Mouse (Mus musculus): Measurements from ENCODE around the gene Ntpcr. TPM values are rescaled to one million over a fixed set of nuclear protein-coding genes. Genes with fewer than 3 reads are reported as not detected.

Ntpcr gene
- polyA plus RNA-seq, 1 experiment from 2014 or later, result 23.2 TPM

DNA sequence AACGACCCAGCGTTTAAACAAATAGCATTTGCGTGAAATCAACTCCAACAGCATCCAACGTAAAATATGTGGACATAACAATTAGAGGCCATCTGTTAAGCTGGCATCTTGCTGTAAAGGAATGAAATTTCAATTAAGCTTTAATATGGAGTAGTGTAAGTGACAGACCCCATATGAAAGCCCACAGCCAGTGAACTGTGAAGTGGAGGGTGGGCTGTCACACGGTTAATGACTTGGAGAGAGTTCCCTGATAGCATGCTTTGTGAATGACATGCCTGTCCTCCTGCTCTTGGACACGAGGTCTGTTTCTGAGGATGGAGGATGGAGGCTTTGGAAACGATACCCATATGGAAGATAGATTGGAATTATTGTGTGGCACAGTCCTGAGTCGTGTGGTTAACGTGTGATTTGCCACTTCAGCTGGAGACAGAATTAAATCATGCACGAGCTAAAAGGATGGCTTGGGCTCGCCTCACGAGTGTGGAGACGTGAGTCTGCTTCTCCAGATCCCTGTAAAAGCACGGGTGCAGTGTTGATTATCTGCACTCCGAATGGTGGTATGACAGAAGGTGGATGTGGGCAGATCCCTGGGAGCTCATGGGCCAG lies 26.8 kb upstream of the Ntpcr start:
- 56% methylated on average over 15 of the region's 15 CpGs for WGBS
- H3K27ac ChIP-seq, result no peak overlapping the region

DNA sequence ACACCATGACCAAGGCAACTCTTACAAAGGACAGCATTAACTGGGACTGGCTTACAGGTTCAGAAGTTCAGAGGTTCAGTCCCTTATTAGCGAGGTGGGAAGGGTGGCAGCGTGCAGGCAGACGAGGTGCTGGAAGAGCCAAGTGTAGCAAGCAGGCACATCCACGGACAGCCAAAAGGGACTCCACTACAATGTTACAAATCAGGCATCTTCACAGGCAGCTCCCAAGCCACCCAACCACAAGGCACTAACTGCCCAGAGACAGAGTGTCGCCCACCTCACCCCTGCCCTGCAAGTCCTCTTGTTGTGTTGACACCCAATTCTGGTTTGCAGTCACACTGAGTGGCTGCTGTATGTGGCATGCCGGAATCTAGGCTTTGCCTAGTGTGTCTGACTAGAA lies 25.3 kb upstream of the Ntpcr start:
- no peaks in the 10 kb centered on the region for H3K4me1 ChIP-seq
- no peaks in the 10 kb centered on the region for H3K27me3 ChIP-seq (replicated peaks)
- H3K9ac ChIP-seq, result no peak overlapping the region
- H3K36me3 ChIP-seq, result no peaks in the 10 kb centered on the region
- no peaks in the 10 kb centered on the region for H3K9me3 ChIP-seq
- no peak for ATAC-seq (ENCODE audit: low FRiP score, low read depth)
- WGBS, result 89% methylated on average over 6 of the region's 6 CpGs
- H3K4me2 ChIP-seq (replicated peaks), result no peak overlapping the region
- H3K4me3 ChIP-seq, result no peak overlapping the region
- no peak overlapping the region for H3K27ac ChIP-seq

More for the DNA sequence above, 26.8 kb upstream of the Ntpcr start:
- Histone ChIP-seq H3K27me3 (replicated peaks) (no peaks in the 10 kb centered on the region), H3K4me2 (replicated peaks) (no peak overlapping the region), H3K9me3 (peaks cover 3% of the 10 kb centered on the region; the same call in 1 of the 2 replicates), H3K36me3 (no peaks in the 10 kb centered on the region), H3K4me1 (no peaks in the 10 kb centered on the region), H3K9ac (no peak overlapping the region), H3K4me3 (no peak overlapping the region)
- ATAC-seq (ENCODE audit: low FRiP score, low read depth), result no peak

DNA sequence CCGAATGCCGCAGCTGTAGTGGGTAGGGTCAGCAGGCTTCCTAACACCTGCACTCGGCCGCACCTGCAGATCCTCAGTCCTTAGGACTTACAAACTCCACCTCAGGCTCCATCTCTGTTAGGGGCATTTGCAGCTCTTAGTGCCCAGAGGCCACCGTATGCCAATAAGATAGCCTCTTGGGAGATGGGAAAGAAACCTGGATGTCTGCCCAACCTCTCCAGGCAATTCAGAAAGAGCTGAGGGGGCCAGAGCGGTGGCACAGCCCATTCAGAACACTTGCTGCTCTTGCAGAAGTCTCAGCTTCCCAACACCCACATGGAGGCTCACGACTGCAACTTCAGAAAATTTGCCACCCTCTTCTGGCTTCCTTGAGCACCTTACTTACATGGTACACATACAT lies 23.9 kb upstream of the Ntpcr start:
- H3K9ac ChIP-seq, result no peak overlapping the region
- H3K36me3 ChIP-seq, result no peaks in the 10 kb centered on the region
- H3K27me3 ChIP-seq (replicated peaks), result no peaks in the 10 kb centered on the region
- no peak overlapping the region for H3K4me3 ChIP-seq
- WGBS, result 91% methylated on average over 7 of the region's 7 CpGs
- H3K9me3 ChIP-seq, result no peaks in the 10 kb centered on the region
- no peak overlapping the region for H3K4me2 ChIP-seq (replicated peaks)
- H3K4me1 ChIP-seq, result no peaks in the 10 kb centered on the region
- ATAC-seq (ENCODE audit: low FRiP score, low read depth), result no peak
- no peak overlapping the region for H3K27ac ChIP-seq

DNA sequence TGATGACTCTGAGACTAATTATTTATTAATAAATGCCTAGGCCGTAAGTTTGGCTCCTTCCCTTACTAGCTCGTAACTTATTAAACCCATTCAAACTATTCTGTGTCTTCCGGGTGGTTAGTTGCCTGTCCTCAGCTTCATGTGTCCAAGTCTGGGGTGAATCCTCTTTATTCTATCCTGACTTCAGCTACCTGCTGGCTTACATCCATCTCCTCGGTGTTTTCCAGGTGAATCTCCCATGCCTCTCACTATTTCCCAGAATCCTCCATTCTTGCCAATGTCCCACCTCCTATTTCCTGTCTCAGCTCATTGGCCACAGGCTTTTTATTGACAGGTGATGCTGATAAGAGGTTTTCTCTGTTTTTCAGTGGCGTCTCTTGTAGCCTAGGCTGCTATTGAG lies 20.6 kb upstream of the Ntpcr start:
- H3K4me3 ChIP-seq, result no peak overlapping the region
- no peak overlapping the region for H3K4me2 ChIP-seq (replicated peaks)
- H3K27ac ChIP-seq, result no peak overlapping the region
- no peaks in the 10 kb centered on the region for H3K9me3 ChIP-seq
- no peak for ATAC-seq (ENCODE audit: low FRiP score, low read depth)
- no peaks in the 10 kb centered on the region for H3K36me3 ChIP-seq
- H3K4me1 ChIP-seq, result no peaks in the 10 kb centered on the region
- 91% methylated on average over 5 of the region's 5 CpGs for WGBS
- H3K27me3 ChIP-seq (replicated peaks), result no peaks in the 10 kb centered on the region
- no peak overlapping the region for H3K9ac ChIP-seq

DNA sequence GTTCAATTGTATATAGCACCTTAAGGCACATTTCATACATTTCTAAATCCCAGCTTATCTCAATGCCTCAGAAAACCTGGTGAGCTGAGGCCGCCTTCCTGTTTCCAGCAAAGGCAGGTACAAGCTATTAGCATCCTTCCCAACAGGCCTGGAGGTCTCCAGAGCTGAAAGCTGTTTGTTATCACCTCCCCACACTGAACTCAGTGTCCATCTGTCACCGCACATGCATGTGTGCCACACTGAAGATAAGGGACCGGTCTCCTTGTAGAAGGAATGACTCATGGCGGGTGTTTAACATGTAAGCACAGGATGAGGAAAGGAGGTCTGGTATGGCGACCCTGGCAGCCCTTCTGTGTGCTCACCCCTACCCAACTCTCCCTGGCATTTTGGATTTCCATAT lies 18.2 kb upstream of the Ntpcr start:
- 87% methylated on average over 5 of the region's 5 CpGs for WGBS

DNA sequence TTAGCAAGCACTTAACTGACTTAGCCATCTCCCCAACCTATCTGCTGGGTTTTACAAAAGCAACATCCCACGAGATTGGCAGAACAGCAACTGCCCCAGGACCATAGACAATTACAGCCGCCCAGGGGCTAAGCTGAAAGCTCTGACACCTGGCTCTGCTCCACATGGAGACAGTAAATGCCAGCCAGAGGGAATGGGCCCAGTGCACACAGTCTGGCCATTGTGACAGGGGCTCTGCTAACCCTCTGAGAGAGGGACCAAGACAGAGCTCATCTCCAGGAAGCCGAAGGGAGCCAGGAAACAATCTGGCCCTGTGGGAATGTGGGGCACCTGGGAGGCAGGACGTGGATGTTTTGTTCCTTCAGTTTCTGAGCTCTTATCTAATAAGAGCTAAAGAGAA lies 13.6 kb upstream of the Ntpcr start:
- no peak for ATAC-seq (ENCODE audit: low FRiP score, low read depth)

More for the DNA sequence above, 18.2 kb upstream of the Ntpcr start:
- Histone ChIP-seq H3K9me3 (no peaks in the 10 kb centered on the region), H3K9ac (no peak overlapping the region), H3K27me3 (replicated peaks) (no peaks in the 10 kb centered on the region), H3K4me2 (replicated peaks) (no peak overlapping the region), H3K4me3 (no peak overlapping the region), H3K27ac (no peak overlapping the region), H3K4me1 (0 out of 2 replicates have a peak, but pooled peaks cover 5% of the 10 kb centered on the region), H3K36me3 (no peaks in the 10 kb centered on the region)
- no peak for ATAC-seq (ENCODE audit: low FRiP score, low read depth)

DNA sequence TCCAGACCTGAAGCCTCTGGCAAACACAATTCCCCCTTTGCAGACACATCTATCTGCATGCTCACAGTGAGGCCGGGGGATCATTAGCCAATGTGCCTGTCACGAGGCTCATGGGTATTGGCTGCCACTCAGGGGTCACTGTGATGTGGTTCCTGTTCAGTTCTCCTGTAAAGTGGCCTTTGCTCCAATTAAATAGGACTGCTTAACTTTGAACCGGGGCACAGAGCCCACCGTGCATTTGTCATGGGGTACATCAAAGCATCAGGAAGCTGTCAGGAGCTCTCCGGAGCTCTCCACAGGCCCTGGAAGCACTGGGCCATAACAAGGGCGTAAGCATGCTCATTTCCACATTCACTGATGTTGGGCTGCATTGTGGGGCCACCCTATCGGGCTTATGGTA lies 13.2 kb upstream of the Ntpcr start:
- Histone ChIP-seq H3K4me2 (replicated peaks) (no peak overlapping the region), H3K4me1 (0 out of 2 replicates have a peak, but pooled peaks cover 7% of the 10 kb centered on the region), H3K9ac (no peak overlapping the region), H3K9me3 (no peaks in the 10 kb centered on the region), H3K4me3 (no peak overlapping the region), H3K36me3 (no peaks in the 10 kb centered on the region), H3K27ac (no peak overlapping the region), H3K27me3 (replicated peaks) (no peaks in the 10 kb centered on the region)
- ATAC-seq (ENCODE audit: low FRiP score, low read depth), result no peak
- WGBS, result 23% methylated on average over 7 of the region's 7 CpGs

More for the DNA sequence above, 13.6 kb upstream of the Ntpcr start:
- H3K36me3 ChIP-seq, result no peaks in the 10 kb centered on the region
- H3K9ac ChIP-seq, result no peak overlapping the region
- WGBS, result 39% methylated on average over 4 of the region's 4 CpGs
- no peaks in the 10 kb centered on the region for H3K9me3 ChIP-seq
- no peaks in the 10 kb centered on the region for H3K27me3 ChIP-seq (replicated peaks)
- H3K27ac ChIP-seq, result no peak overlapping the region
- no peak overlapping the region for H3K4me3 ChIP-seq
- no peak overlapping the region for H3K4me2 ChIP-seq (replicated peaks)
- 0 out of 2 replicates have a peak, but pooled peaks cover 7% of the 10 kb centered on the region for H3K4me1 ChIP-seq

DNA sequence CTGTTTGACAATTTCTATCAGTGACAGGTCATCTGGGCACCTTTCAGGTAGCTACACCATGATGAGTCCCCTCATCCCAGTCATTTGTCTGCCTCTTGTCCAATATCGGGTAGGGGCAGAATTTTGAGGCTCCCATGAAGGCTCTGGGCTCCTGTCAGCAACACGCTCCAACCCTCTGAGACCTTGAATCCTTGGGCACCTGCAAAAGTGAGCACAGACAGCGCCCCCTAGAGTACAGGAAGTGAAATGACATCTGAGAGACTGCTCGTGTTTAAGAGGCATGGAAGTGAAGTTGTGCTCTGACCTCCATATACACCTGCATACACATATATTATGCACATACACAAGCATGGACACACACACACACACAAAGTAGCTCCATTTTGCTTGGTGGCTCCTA lies 10.8 kb upstream of the Ntpcr start:
- no peak overlapping the region for H3K4me3 ChIP-seq
- H3K36me3 ChIP-seq, result no peaks in the 10 kb centered on the region
- H3K27ac ChIP-seq, result no peak overlapping the region
- no peak overlapping the region for H3K4me2 ChIP-seq (replicated peaks)
- no peak for ATAC-seq (ENCODE audit: low FRiP score, low read depth)
- 0 out of 2 replicates have a peak, but pooled peaks cover 7% of the 10 kb centered on the region for H3K4me1 ChIP-seq
- no peaks in the 10 kb centered on the region for H3K9me3 ChIP-seq
- H3K27me3 ChIP-seq (replicated peaks), result no peaks in the 10 kb centered on the region
- WGBS, result 64% methylated on average over 4 of the region's 4 CpGs
- H3K9ac ChIP-seq, result no peak overlapping the region

DNA sequence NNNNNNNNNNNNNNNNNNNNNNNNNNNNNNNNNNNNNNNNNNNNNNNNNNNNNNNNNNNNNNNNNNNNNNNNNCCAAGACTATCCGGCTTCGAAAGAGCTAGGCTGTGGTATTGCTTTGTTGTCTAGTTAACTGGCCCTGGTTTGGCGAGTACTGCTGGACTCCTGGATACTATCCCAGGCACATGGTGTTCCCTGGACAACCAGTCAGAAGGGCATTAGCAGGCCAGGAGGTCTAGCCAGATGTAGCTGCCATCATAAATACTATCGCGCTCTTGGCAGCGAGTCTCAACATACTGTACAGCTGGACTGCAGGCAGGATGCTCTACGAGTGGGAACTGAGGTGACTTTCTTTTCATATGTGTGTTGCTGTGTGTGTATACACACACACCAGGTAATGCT lies 7.1 kb upstream of the Ntpcr start:
- no peaks in the 10 kb centered on the region for H3K36me3 ChIP-seq
- 91% methylated on average over 7 of the region's 7 CpGs for WGBS
- ATAC-seq (ENCODE audit: low FRiP score, low read depth), result no peak

DNA sequence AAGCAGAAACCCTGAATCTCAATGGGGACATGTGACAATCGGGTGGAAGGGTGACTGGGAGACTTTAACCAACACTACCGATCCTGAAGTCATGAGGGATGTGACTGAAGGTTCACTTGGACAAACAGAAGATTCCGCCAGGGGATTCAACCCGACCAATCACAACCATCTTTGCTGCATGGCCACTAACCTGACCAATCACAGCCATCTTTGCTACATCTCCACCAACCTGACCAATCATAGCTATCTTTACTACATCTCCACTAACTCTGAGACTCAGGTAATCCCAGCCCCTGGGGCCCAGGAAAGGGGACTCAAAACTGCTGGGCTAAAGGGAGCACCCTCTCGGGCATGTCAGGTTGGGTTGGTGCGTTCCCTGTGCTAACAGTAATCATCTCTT lies 6.3 kb upstream of the Ntpcr start:
- no peak for ATAC-seq (ENCODE audit: low FRiP score, low read depth)
- Histone ChIP-seq H3K36me3 (no peaks in the 10 kb centered on the region), H3K9me3 (no peaks in the 10 kb centered on the region), H3K4me1 (no peaks in the 10 kb centered on the region), H3K4me3 (no peak overlapping the region), H3K9ac (no peak overlapping the region), H3K27ac (no peak overlapping the region), H3K4me2 (replicated peaks) (no peak overlapping the region), H3K27me3 (replicated peaks) (no peaks in the 10 kb centered on the region)
- 91% methylated on average over 6 of the region's 6 CpGs for WGBS

More for the DNA sequence above, 7.1 kb upstream of the Ntpcr start:
- no peaks in the 10 kb centered on the region for H3K4me1 ChIP-seq
- H3K27ac ChIP-seq, result no peak overlapping the region
- no peak overlapping the region for H3K4me2 ChIP-seq (replicated peaks)
- H3K9me3 ChIP-seq, result no peaks in the 10 kb centered on the region
- H3K9ac ChIP-seq, result no peak overlapping the region
- H3K4me3 ChIP-seq, result no peak overlapping the region
- no peaks in the 10 kb centered on the region for H3K27me3 ChIP-seq (replicated peaks)

DNA sequence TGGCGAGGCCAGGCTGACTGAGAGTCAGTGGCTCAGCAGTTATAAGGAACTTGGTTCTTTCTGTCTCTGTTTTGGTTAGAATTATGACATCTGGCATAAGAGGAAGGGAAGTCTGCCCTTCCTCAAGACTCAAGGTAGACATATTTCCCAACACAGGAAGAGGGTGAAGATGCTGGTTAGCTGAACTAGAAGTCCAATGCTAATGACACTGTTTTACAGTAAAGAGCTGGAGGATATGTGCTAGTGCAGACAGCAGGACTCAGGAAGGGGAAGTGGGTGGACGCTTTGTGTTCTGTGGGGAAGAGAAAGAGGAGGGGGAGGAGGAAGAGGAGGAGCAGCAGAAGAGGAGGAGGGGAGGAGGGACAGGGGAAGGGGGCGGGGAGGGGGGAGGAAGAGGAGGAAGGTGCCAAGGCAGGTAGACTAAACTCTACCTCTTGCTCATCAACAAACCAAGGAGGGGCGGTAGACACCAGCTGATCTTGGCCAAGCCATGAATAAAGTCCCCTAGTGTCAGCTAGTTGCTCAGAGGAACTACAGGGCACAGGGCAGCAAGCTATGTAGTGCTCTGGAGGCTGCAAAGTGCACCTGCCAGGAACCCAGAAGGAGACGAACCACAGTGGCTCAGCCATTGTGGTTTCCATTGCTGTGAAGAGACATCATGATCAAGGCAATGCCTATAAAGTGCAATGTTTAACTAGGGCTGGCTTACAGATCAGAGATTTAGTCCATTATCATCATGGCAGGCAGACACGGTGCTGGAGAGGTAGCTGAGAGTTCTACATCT lies 4.5 kb upstream of the Ntpcr start:
- Histone ChIP-seq H3K4me3 (no peak overlapping the region), H3K36me3 (no peaks in the 10 kb centered on the region), H3K27me3 (replicated peaks) (no peaks in the 10 kb centered on the region), H3K9ac (no peak overlapping the region), H3K27ac (no peak overlapping the region), H3K4me1 (no peaks in the 10 kb centered on the region), H3K9me3 (no peaks in the 10 kb centered on the region), H3K4me2 (replicated peaks) (no peak overlapping the region)
- ATAC-seq (ENCODE audit: low FRiP score, low read depth), result no peak
- WGBS, result 85% methylated on average over 6 of the region's 6 CpGs

DNA sequence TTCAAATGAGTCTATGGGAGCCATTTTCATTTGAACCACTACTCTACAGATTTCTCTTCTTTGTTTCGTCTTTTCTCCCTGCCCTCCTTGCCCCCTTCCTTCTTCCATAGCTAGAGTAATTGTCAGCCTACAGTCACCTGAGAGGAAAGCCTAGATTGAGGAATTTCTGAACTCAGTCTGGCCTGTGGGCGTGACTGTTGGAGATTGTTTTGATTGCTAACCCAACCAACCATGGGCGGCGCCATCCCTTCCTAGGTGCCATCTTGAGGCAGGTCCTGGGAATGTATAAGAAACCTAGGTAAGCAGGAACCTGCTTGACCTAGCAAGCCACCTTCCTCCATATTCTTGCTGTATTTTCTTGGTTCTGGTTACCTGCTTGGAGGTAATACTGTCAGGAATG lies 3.6 kb upstream of the Ntpcr start:
- 95% methylated on average over 4 of the region's 4 CpGs for WGBS
- Histone ChIP-seq H3K4me3 (no peak overlapping the region), H3K9ac (no peak overlapping the region), H3K4me1 (no peaks in the 10 kb centered on the region), H3K36me3 (no peaks in the 10 kb centered on the region), H3K27me3 (replicated peaks) (no peaks in the 10 kb centered on the region), H3K9me3 (no peaks in the 10 kb centered on the region), H3K27ac (no peak overlapping the region), H3K4me2 (replicated peaks) (no peak overlapping the region)
- no peak for ATAC-seq (ENCODE audit: low FRiP score, low read depth)

DNA sequence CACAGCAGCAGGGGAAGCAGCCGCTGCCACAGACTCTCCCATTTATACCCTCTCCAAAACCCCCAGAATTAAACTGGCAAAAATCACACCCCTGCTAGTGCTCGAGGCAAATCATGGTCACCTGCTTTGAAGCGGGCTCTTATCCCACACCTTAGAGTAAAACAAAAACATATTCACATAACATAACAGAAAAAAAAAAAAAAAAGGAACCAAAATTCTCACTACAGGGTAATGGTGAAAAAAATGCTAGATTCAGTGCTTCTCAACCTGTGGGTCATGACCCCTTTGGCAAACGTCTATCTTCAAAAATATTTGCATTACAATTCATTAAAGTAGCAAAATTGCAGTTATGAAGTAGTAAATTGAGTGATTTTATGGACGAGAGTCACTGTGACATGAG lies 2.8 kb upstream of the Ntpcr start:
- no peak overlapping the region for H3K4me3 ChIP-seq
- no peak overlapping the region for H3K4me2 ChIP-seq (replicated peaks)
- no peaks in the 10 kb centered on the region for H3K27me3 ChIP-seq (replicated peaks)
- no peaks in the 10 kb centered on the region for H3K4me1 ChIP-seq
- WGBS, result 89% methylated on average over 5 of the region's 5 CpGs
- no peak for ATAC-seq (ENCODE audit: low FRiP score, low read depth)
- no peaks in the 10 kb centered on the region for H3K36me3 ChIP-seq
- no peak overlapping the region for H3K9ac ChIP-seq
- H3K27ac ChIP-seq, result no peak overlapping the region
- H3K9me3 ChIP-seq, result no peaks in the 10 kb centered on the region
